Mouse (Mus musculus): ENCODE results near the gene B3gnt6.

- TF ChIP-seq CTCF (IDR thresholded peaks at IDR 0.05; ENCODE audit: borderline replicate concordance, insufficient read depth, low read depth, low read length), result no peak
- TF ChIP-seq POLR2A (IDR thresholded peaks at IDR 0.05; ENCODE audit: borderline replicate concordance, insufficient read depth, low read length), result no peak
These were observed 34.2 kb downstream of the B3gnt6 start for GRCm38 (mm10) chr7:98164999-98165528.

All from cerebellum, adult 2 months (tissue).